26 mouse cellular contexts compared by ENCODE assay signal in the genomic region with DNA sequence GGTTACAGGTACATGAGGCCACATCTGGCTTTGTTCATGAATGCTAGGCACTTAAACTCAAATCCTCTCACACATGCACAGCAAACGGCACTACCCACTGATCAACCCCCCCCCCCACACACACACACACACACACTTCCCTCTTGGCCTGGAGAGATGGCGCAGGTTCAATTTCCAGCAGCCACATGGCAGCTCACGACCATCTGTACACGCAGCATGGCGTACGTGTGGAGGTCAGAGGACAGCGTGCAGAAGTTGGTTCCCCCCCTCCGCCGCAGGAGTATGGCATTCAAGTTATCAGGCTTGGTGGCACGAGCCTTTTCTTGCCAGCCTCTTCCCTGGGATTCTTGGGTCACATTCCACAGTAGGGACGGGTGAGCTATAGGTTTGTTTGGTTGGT.
"Had no signal": no experiment of that assay in that cellular context is flagged by ENCODE, and none has a peak within 500 bp of the region (broad histone marks: within the 10 kb centered on the region; RNA-seq: fewer than 3 reads in every experiment).

No protein-coding gene starts in this region.

- H3K36me3 ChIP-seq: hindbrain, embryonic 13.5 days; hindbrain, embryonic 15.5 days; intestine, embryonic 15.5 days; limb, embryonic 12.5 days had no signal

- H3K9ac ChIP-seq: heart, embryonic 12.5 days; hindbrain, embryonic 13.5 days; hindbrain, embryonic 15.5 days; intestine, embryonic 15.5 days; kidney, embryonic 15.5 days; limb, embryonic 12.5 days; liver, embryonic 13.5 days; liver, embryonic 15.5 days had no signal

- ATAC-seq: inflammation-experienced regulatory T-cells, adult 6 months; intestine, embryonic 15.5 days; intestine, postnatal 0 days had no signal

- H3K4me3 ChIP-seq: gastrocnemius, adult 2 months; heart, embryonic 10.5 days; heart, embryonic 12.5 days; hindbrain, embryonic 13.5 days; hindbrain, embryonic 15.5 days; intestine, embryonic 15.5 days; kidney, embryonic 15.5 days; limb, embryonic 12.5 days; liver, embryonic 13.5 days; liver, embryonic 15.5 days had no signal

- H3K4me2 ChIP-seq: heart, embryonic 12.5 days; hindbrain, embryonic 13.5 days; hindbrain, embryonic 15.5 days; intestine, embryonic 15.5 days; kidney, embryonic 15.5 days; limb, embryonic 12.5 days; liver, embryonic 11.5 days; liver, embryonic 13.5 days; liver, embryonic 15.5 days had no signal

- H3K27ac ChIP-seq: gastrocnemius, adult 2 months; heart, embryonic 10.5 days; hindbrain, embryonic 13.5 days; hindbrain, embryonic 15.5 days; intestine, embryonic 15.5 days; kidney, embryonic 15.5 days; kidney, postnatal 0 days; limb, embryonic 12.5 days; liver, embryonic 13.5 days; liver, embryonic 15.5 days had no signal

- DNase-seq: gastrocnemius, adult 2 months; gastrocnemius, postnatal 10 days; gastrocnemius, postnatal 25 days; heart, adult 18-20 months; heart, postnatal 10 days; heart, postnatal 4 days; kidney, adult 18-20 months; kidney, adult 8-10 months; kidney, postnatal 14 days; kidney, postnatal 36 days; layer of hippocampus, adult 9-11 months; layer of hippocampus, postnatal 36 days; liver; liver, embryonic 13.5 days had no signal

- H3K27me3 ChIP-seq: heart, embryonic 12.5 days; hindbrain, embryonic 13.5 days; hindbrain, embryonic 15.5 days; intestine, embryonic 15.5 days; kidney, embryonic 15.5 days; limb, embryonic 12.5 days; liver, embryonic 13.5 days; liver, embryonic 15.5 days had no signal

- H3K9me3 ChIP-seq: heart, embryonic 10.5 days; heart, embryonic 12.5 days; hindbrain, embryonic 13.5 days; hindbrain, embryonic 15.5 days; intestine, embryonic 15.5 days; kidney, embryonic 15.5 days; liver, embryonic 13.5 days; liver, embryonic 15.5 days had no signal
